25 mouse cellular contexts compared by ENCODE assay signal in the genomic region with DNA sequence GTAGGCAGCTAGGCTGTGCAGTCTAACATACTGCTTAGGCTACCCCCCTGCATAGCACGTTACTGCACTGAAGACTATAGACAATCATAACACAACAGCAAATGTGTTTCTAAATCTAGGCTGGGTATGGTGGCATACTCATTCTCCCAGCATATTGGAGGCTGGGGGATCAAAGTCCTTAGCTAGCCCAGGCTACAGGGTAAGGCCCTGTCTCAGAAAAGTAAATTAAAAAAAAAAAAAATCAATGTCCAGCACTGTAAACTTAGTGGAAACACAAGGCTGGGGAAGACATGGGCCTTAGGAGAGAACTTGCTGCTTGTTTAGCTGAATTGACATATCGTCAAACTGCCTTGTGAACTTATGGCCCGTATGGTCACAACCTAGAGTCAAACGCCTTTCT. TPM values are rescaled to one million over a fixed set of nuclear protein-coding genes. Genes with fewer than 3 reads are reported as not detected.
DNase-seq lines count a peak whose midpoint lies in the region; ATAC-seq and TF ChIP-seq lines count a peak whose summit lies in the region.
"Had no signal": no experiment of that assay in that cellular context is flagged by ENCODE, and none has a peak within 500 bp of the region (broad histone marks: within the 10 kb centered on the region; RNA-seq: fewer than 3 reads in every experiment).

No protein-coding gene starts in this region.

- intact Hi-C loops in gastrocnemius, adult 2 months (cut with DNase I): no loop called here

- peaks cover 9% of the 10 kb centered on the region; the same call in 1 of the 2 replicates for H3K4me1 ChIP-seq in liver, adult 2 months (ENCODE audit: control insufficient read depth, insufficient read depth, low read length)
- H3K4me1 ChIP-seq in liver, embryonic 13.5 days (replicated peaks): peaks cover 7% of the 10 kb centered on the region; the same call in 1 of the 2 replicates
- H3K4me1 ChIP-seq in liver, embryonic 16.5 days (ENCODE audit: control insufficient read depth, low read depth, low read length): no peaks in the 10 kb centered on the region
- H3K4me1 ChIP-seq: embryonic facial prominence, embryonic 12.5 days; embryonic facial prominence, embryonic 15.5 days; hindbrain, embryonic 10.5 days; hindbrain, embryonic 13.5 days had no signal

- TF ChIP-seq CTCF in liver, adult 2 months (IDR thresholded peaks at IDR 0.05; ENCODE audit: low read depth, low read length): no peak
- no peak for TF ChIP-seq CTCF in gastrocnemius, adult 2 months (IDR thresholded peaks at IDR 0.05)

- H3K4me2 ChIP-seq in liver, embryonic 13.5 days: no peak overlapping the region
- H3K4me2 ChIP-seq in liver, embryonic 16.5 days (ENCODE audit: low read depth, low read length): no peak overlapping the region
- H3K4me2 ChIP-seq: embryonic facial prominence, embryonic 12.5 days; embryonic facial prominence, embryonic 15.5 days; heart, embryonic 13.5 days; hindbrain, embryonic 13.5 days had no signal

- H3K4me3 ChIP-seq in liver, adult 2 months (ENCODE audit: insufficient read depth, low read depth, low read length): no peak overlapping the region
- no peak overlapping the region for H3K4me3 ChIP-seq in liver, embryonic 13.5 days (replicated peaks)
- no peak overlapping the region for H3K4me3 ChIP-seq in liver, embryonic 16.5 days (ENCODE audit: low read depth, low read length)
- no peak overlapping the region for H3K4me3 ChIP-seq in gastrocnemius, adult 2 months
- H3K4me3 ChIP-seq: embryonic facial prominence, embryonic 12.5 days; embryonic facial prominence, embryonic 15.5 days; heart, embryonic 10.5 days; heart, embryonic 13.5 days; hindbrain, embryonic 10.5 days; hindbrain, embryonic 13.5 days had no signal

- peak; percentile 56 for ATAC-seq in liver, embryonic 13.5 days (ENCODE audit: low read depth)
- peak; percentile 57 for ATAC-seq in liver, embryonic 16.5 days (ENCODE audit: low read depth)
- ATAC-seq: CD4-positive, CD25-positive, alpha-beta regulatory T cell, adult 4 months; forebrain, embryonic 14.5 days; hindbrain, postnatal 0 days; inflammation-experienced regulatory T-cells, adult 6 months had no signal

- H3K79me2 ChIP-seq in liver, adult 2 months (ENCODE audit: control insufficient read depth, insufficient read depth, low read length): peaks cover 3% of the 10 kb centered on the region; the same call in 1 of the 2 replicates

- no peaks in the 10 kb centered on the region for H3K9me3 ChIP-seq in liver, embryonic 13.5 days (replicated peaks)
- no peaks in the 10 kb centered on the region for H3K9me3 ChIP-seq in liver, embryonic 16.5 days (replicated peaks; ENCODE audit: control insufficient read depth, low read length)
- H3K9me3 ChIP-seq: embryonic facial prominence, embryonic 12.5 days; embryonic facial prominence, embryonic 15.5 days; heart, embryonic 10.5 days; heart, embryonic 13.5 days; hindbrain, embryonic 10.5 days; hindbrain, embryonic 13.5 days had no signal

- no peaks in the 10 kb centered on the region for H3K27me3 ChIP-seq in liver, adult 2 months (ENCODE audit: control insufficient read depth, insufficient read depth, low read length)
- H3K27me3 ChIP-seq in liver, embryonic 13.5 days: no peaks in the 10 kb centered on the region; the same call in 1 of the 2 replicates
- no peaks in the 10 kb centered on the region for H3K27me3 ChIP-seq in liver, embryonic 16.5 days (ENCODE audit: control insufficient read depth, insufficient read depth, low read depth, low read length)
- H3K27me3 ChIP-seq: embryonic facial prominence, embryonic 12.5 days; embryonic facial prominence, embryonic 15.5 days; heart, embryonic 13.5 days; hindbrain, embryonic 13.5 days had no signal

- H3K9ac ChIP-seq in liver, adult 2 months (ENCODE audit: low read depth, low read length): no peak overlapping the region
- H3K9ac ChIP-seq in liver, embryonic 13.5 days: no peak overlapping the region
- no peak overlapping the region for H3K9ac ChIP-seq in liver, embryonic 16.5 days (ENCODE audit: low read depth, low read length)
- H3K9ac ChIP-seq: embryonic facial prominence, embryonic 12.5 days; embryonic facial prominence, embryonic 15.5 days; heart, embryonic 13.5 days; hindbrain, embryonic 13.5 days had no signal

- DNase-seq in liver, adult 2 months (ENCODE audit: extremely low read depth, low read depth, low spot score): peak; percentile 66
- no peak for DNase-seq in liver
- DNase-seq in liver, embryonic 13.5 days: no peak
- DNase-seq in gastrocnemius, adult 2 months: no peak
- no peak for DNase-seq in spleen, postnatal 14 days (ENCODE audit: low spot score in 2 of 2)
- DNase-seq: adrenal gland, adult 2 months; adrenal gland, postnatal 14 days; cerebellum, adult 11 months; cerebellum, adult 2 months; cerebellum, adult 9-11 months; cerebellum, postnatal 25 days; gastrocnemius, postnatal 14 days; heart, adult 18-20 months; heart, postnatal 14 days had no signal

- peaks cover 19% of the 10 kb centered on the region for H3K36me3 ChIP-seq in liver, adult 2 months (ENCODE audit: control insufficient read depth, insufficient read depth, low read length)
- peaks cover 47% of the 10 kb centered on the region for H3K36me3 ChIP-seq in liver, embryonic 13.5 days
- peaks cover 30% of the 10 kb centered on the region for H3K36me3 ChIP-seq in liver, embryonic 16.5 days (ENCODE audit: control insufficient read depth, insufficient read depth)

- H3K27ac ChIP-seq in liver, adult 2 months (replicated peaks; ENCODE audit: insufficient read depth, low read depth, low read length): peak overlapping the region; percentile 42; the same call in 1 of the 2 replicates
- H3K27ac ChIP-seq in liver, embryonic 13.5 days: peak overlapping the region; percentile 6; the same call in 1 of the 2 replicates
- 0 out of 2 replicates have a peak overlapping the region, but pooled peaks have one; percentile 40 for H3K27ac ChIP-seq in liver, embryonic 16.5 days (ENCODE audit: low read length)
- no peak overlapping the region for H3K27ac ChIP-seq in gastrocnemius, adult 2 months
- H3K27ac ChIP-seq: embryonic facial prominence, embryonic 12.5 days; embryonic facial prominence, embryonic 15.5 days; heart, embryonic 10.5 days; heart, embryonic 13.5 days; hindbrain, embryonic 10.5 days; hindbrain, embryonic 13.5 days; hindbrain, postnatal 0 days had no signal

- 39% methylated on average over 4 of the region's 4 CpGs for WGBS in liver, adult 2 months
- WGBS in liver, embryonic 13.5 days (ENCODE audit: insufficient replicate concordance): 89% methylated on average over 4 of the region's 4 CpGs
- 82% methylated on average over 4 of the region's 4 CpGs for WGBS in liver, embryonic 16.5 days (ENCODE audit: insufficient replicate concordance)

- TF ChIP-seq POLR2A in liver, adult 2 months (IDR thresholded peaks at IDR 0.05; ENCODE audit: extremely low read depth, insufficient read depth, low read length): no peak

RNA-seq across cellular contexts. Expression of a gene that starts 14.6 kb away (rescaled TPM):
- total RNA-seq in liver, adult 2 months (2014; rRNA removed): 0.34 and 0.46 TPM in 2 replicates
- polyA plus RNA-seq in liver, adult 2 months (2012; rRNA removed): 0.05 and 0.22 TPM in 2 replicates
- polyA plus RNA-seq in liver, embryonic 13.5 days (2015; fragmentation: Nextera tagmentation; extraction: Ambion mirVana): 12.3 and 21.0 TPM in 2 replicates
- polyA plus RNA-seq in liver, embryonic 16.5 days (2015; fragmentation: Nextera tagmentation; extraction: Ambion mirVana): 17.8 and 19.7 TPM in 2 replicates
- total RNA-seq in gastrocnemius, adult 2 months (2021): under 1 TPM; 0.69 to 0.75 TPM
- polyA plus RNA-seq: CD4-positive, CD25-positive, alpha-beta regulatory T cell, adult 4 months; inflammation-experienced regulatory T-cells, adult 6 months had no signal

RNA-seq across cellular contexts. Expression of a gene that starts 29.5 kb away (rescaled TPM):
- 22.4 and 23.0 TPM in 2 replicates for total RNA-seq in liver, adult 2 months (2014; rRNA removed)
- polyA plus RNA-seq in liver, adult 2 months (2012; rRNA removed): 5.3 and 6.3 TPM in 2 replicates
- 35.2 and 46.3 TPM in 2 replicates for polyA plus RNA-seq in liver, embryonic 13.5 days (2015; fragmentation: Nextera tagmentation; extraction: Ambion mirVana)
- polyA plus RNA-seq in liver, embryonic 16.5 days (2015; fragmentation: Nextera tagmentation; extraction: Ambion mirVana): 37.1 and 39.3 TPM in 2 replicates
- total RNA-seq in gastrocnemius, adult 2 months (2021): 10 to 100 TPM; 45.5 to 85.8 TPM

RNA-seq across cellular contexts. Expression of a gene that starts 29.6 kb away (rescaled TPM):
- total RNA-seq in liver, adult 2 months (2014; rRNA removed): 61.9 and 71.5 TPM in 2 replicates
- 17.5 and 28.1 TPM in 2 replicates for polyA plus RNA-seq in liver, adult 2 months (2012; rRNA removed)
- polyA plus RNA-seq in liver, embryonic 13.5 days (2015; fragmentation: Nextera tagmentation; extraction: Ambion mirVana): 99.4 and 128 TPM in 2 replicates
- 53.0 and 58.0 TPM in 2 replicates for polyA plus RNA-seq in liver, embryonic 16.5 days (2015; fragmentation: Nextera tagmentation; extraction: Ambion mirVana)
- 10 to 100 TPM; 30.1 to 36.8 TPM for total RNA-seq in gastrocnemius, adult 2 months (2021)

Comparison
In these comparisons a context has a peak if more than half of its experiments do, and no peak if none do; other contexts are left out.
1. RNA of a gene that starts 14.6 kb away (polyA plus RNA-seq): 17.8 to 19.7 TPM in liver, embryonic 16.5 days and 12.3 to 21.0 TPM in liver, embryonic 13.5 days; 0.05 to 0.22 TPM in liver, adult 2 months; every median in the first group is over 10 times any median in the second.